In genomic region chr19:32171981-32172380, GRCm38 (mm10) we compare ENCODE assay signal across 19 mouse cellular contexts.
DNase-seq lines count a peak whose midpoint lies in the region; ATAC-seq and TF ChIP-seq lines count a peak whose summit lies in the region.
"Had no signal": no experiment of that assay in that cellular context is flagged by ENCODE, and none has a peak within 500 bp of the region (broad histone marks: within the 10 kb centered on the region; RNA-seq: fewer than 3 reads in every experiment).

No protein-coding gene starts in this region.

- H3K27ac ChIP-seq in gastrocnemius, adult 2 months = peak overlapping the region; percentile 70
- peak overlapping the region; percentile 78; the same call in 1 of the 2 replicates for H3K27ac ChIP-seq in liver, embryonic 11.5 days (ENCODE audit: low read depth, low read length)
- peak overlapping the region; percentile 55 for H3K27ac ChIP-seq in brown adipose tissue, adult 24 weeks (replicated peaks; ENCODE audit: low read depth, low read length)
- H3K27ac ChIP-seq in liver, postnatal 0 days (ENCODE audit: low read depth) = peak overlapping the region; percentile 63; the same call in 1 of the 2 replicates
- H3K27ac ChIP-seq in intestine, embryonic 16.5 days (ENCODE audit: low read length) = no peak overlapping the region
- H3K27ac ChIP-seq: embryonic facial prominence, embryonic 13.5 days; forebrain, embryonic 15.5 days; hindbrain, embryonic 12.5 days; limb, embryonic 10.5 days; midbrain, embryonic 12.5 days; neural tube, embryonic 13.5 days had no signal

- no peaks in the 10 kb centered on the region for H3K27me3 ChIP-seq in liver, embryonic 11.5 days (replicated peaks; ENCODE audit: control insufficient read depth, insufficient read depth, low read length)
- no peaks in the 10 kb centered on the region for H3K27me3 ChIP-seq in liver, postnatal 0 days (ENCODE audit: insufficient read depth, low read length)
- H3K27me3 ChIP-seq in intestine, embryonic 16.5 days (replicated peaks; ENCODE audit: control insufficient read depth, insufficient read depth, low read length) = no peaks in the 10 kb centered on the region
- H3K27me3 ChIP-seq: embryonic facial prominence, embryonic 13.5 days; forebrain, embryonic 15.5 days; hindbrain, embryonic 12.5 days; midbrain, embryonic 12.5 days; neural tube, embryonic 13.5 days had no signal

- 79% methylated on average over 7 of the region's 7 CpGs for WGBS in liver, embryonic 11.5 days
- whole genome bisulfite sequencing in liver, postnatal 0 days (ENCODE audit: insufficient replicate concordance) = 78% methylated on average over 7 of the region's 7 CpGs
- 90% methylated on average over 7 of the region's 7 CpGs for WGBS in intestine, embryonic 16.5 days

- intact Hi-C loops in gastrocnemius, adult 2 months (cut with DNase I) = loop anchor here (5.0 kb wide), 2 partner anchors 150 to 215 kb away; partner anchors contain the start of gene Sgms1

- DNase-seq in gastrocnemius, adult 2 months = no peak
- no peak for DNase-seq in gastrocnemius, adult 8-10 months (ENCODE audit: low spot score in 2 of 2)
- DNase-seq in liver, embryonic 11.5 days (ENCODE audit: low spot score) = no peak
- DNase-seq in liver = no peak
- DNase-seq in liver, postnatal 0 days = no peak
- no peak for DNase-seq in adrenal gland, adult 2 months
- DNase-seq: adrenal gland, postnatal 36 days; cerebellum, adult 9-11 months; gastrocnemius, postnatal 36 days; kidney, postnatal 4 days; layer of hippocampus, adult 9-11 months had no signal

- H3K9ac ChIP-seq in liver, embryonic 11.5 days (ENCODE audit: low read depth, low read length) = no peak overlapping the region
- H3K9ac ChIP-seq in liver, postnatal 0 days (replicated peaks) = no peak overlapping the region
- H3K9ac ChIP-seq in intestine, embryonic 16.5 days (ENCODE audit: low read depth, low read length) = no peak overlapping the region
- H3K9ac ChIP-seq: embryonic facial prominence, embryonic 13.5 days; forebrain, embryonic 15.5 days; hindbrain, embryonic 12.5 days; midbrain, embryonic 12.5 days; neural tube, embryonic 13.5 days had no signal

- H3K4me3 ChIP-seq in gastrocnemius, adult 2 months = no peak overlapping the region
- H3K4me3 ChIP-seq in liver, embryonic 11.5 days (ENCODE audit: low read depth, low read length) = no peak overlapping the region
- H3K4me3 ChIP-seq in brown adipose tissue, adult 24 weeks (ENCODE audit: insufficient read depth, low read depth, low read length) = no peak overlapping the region
- no peak overlapping the region for H3K4me3 ChIP-seq in liver, postnatal 0 days (ENCODE audit: low read depth, low read length)
- no peak overlapping the region for H3K4me3 ChIP-seq in intestine, embryonic 16.5 days (ENCODE audit: low read length)
- H3K4me3 ChIP-seq: embryonic facial prominence, embryonic 13.5 days; forebrain, embryonic 15.5 days; hindbrain, embryonic 12.5 days; limb, embryonic 10.5 days; midbrain, embryonic 12.5 days; neural tube, embryonic 13.5 days had no signal

- TF ChIP-seq EP300 in liver, postnatal 0 days (IDR thresholded peaks at IDR 0.05; ENCODE audit: low read depth) = no peak

- ATAC-seq in liver, embryonic 11.5 days (replicated peaks; ENCODE audit: low FRiP score) = no peak
- no peak for ATAC-seq in liver, postnatal 0 days
- no peak for ATAC-seq in intestine, embryonic 16.5 days
- ATAC-seq: forebrain, embryonic 15.5 days had no signal

- H3K4me1 ChIP-seq in liver, embryonic 11.5 days (replicated peaks; ENCODE audit: control insufficient read depth, insufficient read depth, low read length) = peaks cover 37% of the 10 kb centered on the region
- H3K4me1 ChIP-seq in brown adipose tissue, adult 24 weeks (ENCODE audit: control insufficient read depth, insufficient read depth, insufficient read length, low read length) = peaks cover 10% of the 10 kb centered on the region
- H3K4me1 ChIP-seq in liver, postnatal 0 days (ENCODE audit: insufficient read depth) = peaks cover 29% of the 10 kb centered on the region
- peaks cover 9% of the 10 kb centered on the region; the same call in 1 of the 2 replicates for H3K4me1 ChIP-seq in intestine, embryonic 16.5 days (ENCODE audit: control insufficient read depth, insufficient read depth, low read length)
- H3K4me1 ChIP-seq: forebrain, embryonic 15.5 days; hindbrain, embryonic 12.5 days; neural tube, embryonic 13.5 days had no signal

- TF ChIP-seq CTCF in gastrocnemius, adult 2 months (IDR thresholded peaks at IDR 0.05) = no peak
- no peak for TF ChIP-seq CTCF in liver, postnatal 0 days (IDR thresholded peaks at IDR 0.05; ENCODE audit: low read depth)

- no peaks in the 10 kb centered on the region for H3K9me3 ChIP-seq in liver, embryonic 11.5 days (ENCODE audit: control insufficient read depth, low read length)
- no peaks in the 10 kb centered on the region for H3K9me3 ChIP-seq in liver, postnatal 0 days (ENCODE audit: low read length)
- H3K9me3 ChIP-seq in intestine, embryonic 16.5 days (ENCODE audit: control insufficient read depth, low read length) = no peaks in the 10 kb centered on the region
- H3K9me3 ChIP-seq: embryonic facial prominence, embryonic 13.5 days; forebrain, embryonic 15.5 days; hindbrain, embryonic 12.5 days; limb, embryonic 10.5 days; midbrain, embryonic 12.5 days; neural tube, embryonic 13.5 days had no signal

- H3K4me2 ChIP-seq in liver, embryonic 11.5 days = peak overlapping the region; percentile 28; the same call in 1 of the 2 replicates
- H3K4me2 ChIP-seq in liver, postnatal 0 days (ENCODE audit: low read depth, low read length) = no peak overlapping the region
- no peak overlapping the region for H3K4me2 ChIP-seq in intestine, embryonic 16.5 days (ENCODE audit: low read depth, low read length)
- H3K4me2 ChIP-seq: embryonic facial prominence, embryonic 13.5 days; forebrain, embryonic 15.5 days; hindbrain, embryonic 12.5 days; midbrain, embryonic 12.5 days; neural tube, embryonic 13.5 days had no signal

- no peaks in the 10 kb centered on the region for H3K36me3 ChIP-seq in liver, embryonic 11.5 days (ENCODE audit: control insufficient read depth, insufficient read depth, low read length)
- H3K36me3 ChIP-seq in liver, postnatal 0 days (replicated peaks; ENCODE audit: insufficient read depth, low read length) = 0 out of 2 replicates have a peak, but pooled peaks cover 2% of the 10 kb centered on the region
- no peaks in the 10 kb centered on the region for H3K36me3 ChIP-seq in intestine, embryonic 16.5 days (ENCODE audit: control insufficient read depth, insufficient read depth, low read length)
- H3K36me3 ChIP-seq: embryonic facial prominence, embryonic 13.5 days; forebrain, embryonic 15.5 days; hindbrain, embryonic 12.5 days; limb, embryonic 10.5 days; midbrain, embryonic 12.5 days; neural tube, embryonic 13.5 days had no signal
